8 mouse cellular contexts compared by ENCODE assay signal in the genomic region with DNA sequence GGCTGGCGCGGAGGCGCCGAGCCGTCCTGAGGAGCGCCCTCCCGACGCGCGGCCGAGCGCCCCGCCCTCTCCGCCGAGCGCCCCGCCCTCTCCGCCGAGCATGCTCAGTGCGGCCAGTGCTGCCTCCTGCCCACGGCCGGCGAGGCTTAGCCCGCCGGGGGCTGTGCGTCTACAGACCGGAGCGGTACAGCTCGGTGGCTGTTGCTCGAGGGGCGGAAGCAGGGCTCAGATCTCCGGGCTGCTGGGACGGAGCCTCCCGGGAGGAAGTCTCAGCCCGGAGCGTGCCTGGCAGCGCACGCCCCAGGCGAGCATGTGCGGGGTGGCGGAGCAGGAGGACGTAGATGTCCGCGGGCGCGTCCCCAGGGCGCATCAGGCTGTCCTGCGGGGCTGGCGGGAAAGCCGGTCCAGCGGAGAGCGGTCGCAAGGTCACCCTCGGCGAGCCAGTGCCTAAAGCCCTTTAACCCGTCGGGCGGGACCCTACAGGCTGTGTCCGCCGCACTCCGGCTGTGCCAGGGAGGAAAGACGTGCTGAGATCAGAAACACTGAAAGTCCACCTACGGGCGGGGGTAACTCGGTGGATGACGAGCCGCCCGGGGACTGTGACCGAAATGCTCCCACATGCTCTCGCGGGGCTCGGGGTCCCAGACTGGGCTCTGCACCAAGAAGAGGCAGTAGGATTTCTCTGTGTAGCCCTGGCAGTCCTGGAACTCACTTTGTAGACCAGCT. TPM values are rescaled to one million over a fixed set of nuclear protein-coding genes. Genes with fewer than 3 reads are reported as not detected.
DNase-seq lines count a peak whose midpoint lies in the region; ATAC-seq and TF ChIP-seq lines count a peak whose summit lies in the region.

No protein-coding gene starts in this region.

- H3K36me3 ChIP-seq in embryonic facial prominence, embryonic 12.5 days = no peaks in the 10 kb centered on the region
- H3K36me3 ChIP-seq in kidney, adult 2 months (ENCODE audit: control insufficient read depth, insufficient read depth, low read length) = no peaks in the 10 kb centered on the region
- H3K36me3 ChIP-seq in limb, embryonic 11.5 days (ENCODE audit: control insufficient read depth, insufficient read depth, low read length) = no peaks in the 10 kb centered on the region
- no peaks in the 10 kb centered on the region for H3K36me3 ChIP-seq in midbrain, embryonic 13.5 days
- no peaks in the 10 kb centered on the region for H3K36me3 ChIP-seq in small intestine, adult 2 months (ENCODE audit: control insufficient read depth, insufficient read depth, low read length)

- WGBS in embryonic facial prominence, embryonic 12.5 days = under 1% methylated on average over 72 of the region's 72 CpGs
- under 1% methylated on average over 63 of the region's 72 CpGs for WGBS in kidney, adult 2 months
- under 1% methylated on average over 52 of the region's 72 CpGs for WGBS in limb, embryonic 11.5 days
- under 1% methylated on average over 70 of the region's 72 CpGs for WGBS in midbrain, embryonic 13.5 days
- under 1% methylated on average over 56 of the region's 72 CpGs for WGBS in small intestine, adult 2 months

- peaks cover 3% of the 10 kb centered on the region; the same call in 1 of the 2 replicates for H3K4me1 ChIP-seq in embryonic facial prominence, embryonic 12.5 days
- peaks cover 2% of the 10 kb centered on the region; the same call in 1 of the 2 replicates for H3K4me1 ChIP-seq in kidney, adult 2 months (ENCODE audit: control insufficient read depth, insufficient read depth, low read length)
- no peaks in the 10 kb centered on the region for H3K4me1 ChIP-seq in limb, embryonic 11.5 days (ENCODE audit: control insufficient read depth, insufficient read depth, low read length)
- peaks cover 8% of the 10 kb centered on the region for H3K4me1 ChIP-seq in midbrain, embryonic 13.5 days (replicated peaks)
- peaks cover 2% of the 10 kb centered on the region; the same call in 1 of the 2 replicates for H3K4me1 ChIP-seq in small intestine, adult 2 months (ENCODE audit: control insufficient read depth, insufficient read depth, insufficient read length, low read length)

- TF ChIP-seq POLR2A in kidney, adult 2 months (IDR thresholded peaks at IDR 0.05; ENCODE audit: low read depth, low read length) = peak; percentile 73
- peak; percentile 46 for TF ChIP-seq POLR2A in small intestine, adult 2 months (IDR thresholded peaks at IDR 0.05; ENCODE audit: low read depth, low read length)

- H3K9ac ChIP-seq in embryonic facial prominence, embryonic 12.5 days = peak overlapping the region; percentile 87
- peak overlapping the region; percentile 72 for H3K9ac ChIP-seq in limb, embryonic 11.5 days (ENCODE audit: low read length)
- H3K9ac ChIP-seq in midbrain, embryonic 13.5 days (replicated peaks) = peak overlapping the region; percentile 67

- peak overlapping the region; percentile 90 for H3K4me2 ChIP-seq in embryonic facial prominence, embryonic 12.5 days (replicated peaks)
- peak overlapping the region; percentile 92 for H3K4me2 ChIP-seq in limb, embryonic 11.5 days (ENCODE audit: low read depth, severe bottlenecking)
- peak overlapping the region; percentile 62 for H3K4me2 ChIP-seq in midbrain, embryonic 13.5 days (replicated peaks)

- no peaks in the 10 kb centered on the region for H3K9me3 ChIP-seq in embryonic facial prominence, embryonic 12.5 days
- H3K9me3 ChIP-seq in limb, embryonic 11.5 days (ENCODE audit: control insufficient read depth, low read length) = no peaks in the 10 kb centered on the region
- peaks cover 4% of the 10 kb centered on the region; the same call in 1 of the 2 replicates for H3K9me3 ChIP-seq in midbrain, embryonic 13.5 days

- no peak for TF ChIP-seq CTCF in kidney, adult 2 months (conservative IDR thresholded peaks at IDR 0.05; ENCODE audit: insufficient read depth, insufficient read length, low read depth, low read length)
- TF ChIP-seq CTCF in small intestine, adult 2 months (IDR thresholded peaks at IDR 0.05; ENCODE audit: extremely low read depth, insufficient read length, insufficient replicate concordance, low read depth, low read length) = no peak

- DNase-seq in 3T3-L1 (ENCODE audit: low read depth, low spot score) = peak; percentile 78
- DNase-seq in adrenal gland, postnatal 36 days = peak; percentile 95
- peak; percentile 93 to 94 for DNase-seq in heart, adult 18-20 months
- peak; percentile 93 for DNase-seq in kidney, adult 2 months
- DNase-seq in limb, embryonic 11.5 days (ENCODE audit: low spot score) = peak; percentile 93

- no peaks in the 10 kb centered on the region for H3K27me3 ChIP-seq in embryonic facial prominence, embryonic 12.5 days
- H3K27me3 ChIP-seq in kidney, adult 2 months (replicated peaks; ENCODE audit: control insufficient read depth, insufficient read depth, low read length) = no peaks in the 10 kb centered on the region
- H3K27me3 ChIP-seq in limb, embryonic 11.5 days (ENCODE audit: control insufficient read depth, insufficient read depth, low read length) = no peaks in the 10 kb centered on the region
- H3K27me3 ChIP-seq in midbrain, embryonic 13.5 days = no peaks in the 10 kb centered on the region
- no peaks in the 10 kb centered on the region for H3K27me3 ChIP-seq in small intestine, adult 2 months (ENCODE audit: control insufficient read depth, insufficient read depth, low read length)

- ATAC-seq in embryonic facial prominence, embryonic 12.5 days (ENCODE audit: insufficient number of reproducible peaks, insufficient read depth, low FRiP score, low TSS enrichment) = peak; percentile 96
- ATAC-seq in limb, embryonic 11.5 days (ENCODE audit: insufficient number of reproducible peaks, low FRiP score, low TSS enrichment, low read depth) = peak; percentile 91
- ATAC-seq in midbrain, embryonic 13.5 days = peak; percentile 98

- H3K4me3 ChIP-seq in embryonic facial prominence, embryonic 12.5 days = peak overlapping the region; percentile 80
- H3K4me3 ChIP-seq in kidney, adult 2 months (ENCODE audit: insufficient read depth, low read depth, low read length) = peak overlapping the region; percentile 67
- peak overlapping the region; percentile 83 for H3K4me3 ChIP-seq in limb, embryonic 11.5 days (ENCODE audit: low read depth, low read length)
- H3K4me3 ChIP-seq in midbrain, embryonic 13.5 days (replicated peaks) = peak overlapping the region; percentile 92
- peak overlapping the region; percentile 73 for H3K4me3 ChIP-seq in small intestine, adult 2 months (ENCODE audit: low read depth, low read length)

- H3K27ac ChIP-seq in embryonic facial prominence, embryonic 12.5 days = peak overlapping the region; percentile 89
- H3K27ac ChIP-seq in kidney, adult 2 months (ENCODE audit: insufficient read depth, low read depth, low read length) = peak overlapping the region; percentile 76
- peak overlapping the region; percentile 71 for H3K27ac ChIP-seq in limb, embryonic 11.5 days (replicated peaks; ENCODE audit: low read depth, low read length)
- H3K27ac ChIP-seq in midbrain, embryonic 13.5 days = peak overlapping the region; percentile 80
- H3K27ac ChIP-seq in small intestine, adult 2 months (ENCODE audit: insufficient read depth, low read depth, low read length) = peak overlapping the region; percentile 36

RNA-seq across cellular contexts. Expression of gene Rap1gds1, which starts 0.5 kb away (rescaled TPM):
- total RNA-seq in adrenal gland, postnatal 36 days (2021) = 10 to 100 TPM; 55.5 to 56.9 TPM
- 65.4 and 66.3 TPM in 2 replicates for polyA plus RNA-seq in embryonic facial prominence, embryonic 12.5 days (2016; fragmentation: Nextera tagmentation; extraction: Ambion mirVana)
- 10 to 100 TPM; 26.6 to 26.8 TPM for total RNA-seq in heart, adult 18-20 months (2021)
- polyA plus RNA-seq in kidney, adult 2 months (2012; rRNA removed) = 20.1 and 26.2 TPM in 2 replicates
- 53.5 and 56.2 TPM in 2 replicates for polyA plus RNA-seq in limb, embryonic 11.5 days (2014; fragmentation: Nextera tagmentation; extraction: Ambion mirVana)
- 54.0 and 56.8 TPM in 2 replicates for polyA plus RNA-seq in midbrain, embryonic 13.5 days (2015; fragmentation: Nextera tagmentation; extraction: Ambion mirVana)
- 4.4 and 8.4 TPM in 2 replicates for polyA plus RNA-seq in small intestine, adult 2 months (2012; rRNA removed)

Comparison
In these comparisons a context has a peak if more than half of its experiments do, and no peak if none do; other contexts are left out.
1. Peak in every context shown above with its lines: DNase-seq, ATAC-seq, H3K4me3 ChIP-seq and H3K27ac ChIP-seq.
2. H3K27ac ChIP-seq: peak in every context shown above with its lines; median percentile 89 in embryonic facial prominence, embryonic 12.5 days; 80 in midbrain, embryonic 13.5 days; 76 in kidney, adult 2 months; 71 in limb, embryonic 11.5 days; 36 in small intestine, adult 2 months.